Mouse (Mus musculus) embryo, embryonic 11 days (tissue): ENCODE measurements around the gene C130032M10Rik.
"Not testable (repeated sequence)": the region's sequence is repeated elsewhere in the genome, so short reads cannot be mapped to it uniquely, and the experiment has no call there.

Experiments
- DNase-seq: peaks from one replicate; pipeline ENCODE4 v3.0.0-alpha.2; 2015

C130032M10Rik gene

GRCm38 (mm10) chr9:114520529-114520928 lies 5.0 kb downstream of the C130032M10Rik start:
- DNase-seq, result not testable (repeated sequence)

- no peak for DNase-seq
Measured at GRCm38 (mm10) chr9:114522041-114522440, 6.5 kb downstream of the C130032M10Rik start.

GRCm38 (mm10) chr9:114522501-114522900 lies 7.0 kb downstream of the C130032M10Rik start:
- DNase-seq, result no peak

GRCm38 (mm10) chr9:114525073-114525633 lies 9.7 kb downstream of the C130032M10Rik start:
- no peak for DNase-seq

GRCm38 (mm10) chr9:114525891-114526290 lies 10.4 kb downstream of the C130032M10Rik start:
- DNase-seq, result no peak

GRCm38 (mm10) chr9:114526581-114526980 lies 11.1 kb downstream of the C130032M10Rik start:
- DNase-seq, result peak; percentile 73

- DNase-seq, result peak; percentile 89
Measured at GRCm38 (mm10) chr9:114527085-114527484, 11.6 kb downstream of the C130032M10Rik start.

GRCm38 (mm10) chr9:114527992-114528679 lies 12.6 kb downstream of the C130032M10Rik start:
- DNase-seq, result peak; percentile 94

- no peak for DNase-seq
Measured at GRCm38 (mm10) chr9:114528680-114529048, 13.2 kb downstream of the C130032M10Rik start.

GRCm38 (mm10) chr9:114531276-114531675 lies 15.8 kb downstream of the C130032M10Rik start:
- DNase-seq, result peak; percentile 48

GRCm38 (mm10) chr9:114533848-114534247 lies 18.4 kb downstream of the C130032M10Rik start:
- DNase-seq, result no peak

GRCm38 (mm10) chr9:114534747-114535517 lies 19.4 kb downstream of the C130032M10Rik start:
- no peak for DNase-seq

GRCm38 (mm10) chr9:114536628-114537027 lies 21.1 kb downstream of the C130032M10Rik start:
- DNase-seq, result peak; percentile 75

GRCm38 (mm10) chr9:114538996-114539563 lies 23.6 kb downstream of the C130032M10Rik start:
- no peak for DNase-seq

- peak; percentile 39 for DNase-seq
Measured at GRCm38 (mm10) chr9:114541279-114541741, 25.8 kb downstream of the C130032M10Rik start.

- peak; percentile 46 for DNase-seq
Measured at GRCm38 (mm10) chr9:114543882-114544753, 28.6 kb downstream of the C130032M10Rik start.

GRCm38 (mm10) chr9:114544754-114545393 lies 29.4 kb downstream of the C130032M10Rik start:
- no peak for DNase-seq

- DNase-seq, result no peak
Measured at GRCm38 (mm10) chr9:114546765-114547164, 31.3 kb downstream of the C130032M10Rik start.

GRCm38 (mm10) chr9:114547643-114548077 lies 32.2 kb downstream of the C130032M10Rik start:
- DNase-seq, result no peak

- DNase-seq, result no peak
Measured at GRCm38 (mm10) chr9:114548496-114548895, 33.0 kb downstream of the C130032M10Rik start.

- peak; percentile 74 for DNase-seq
Measured at GRCm38 (mm10) chr9:114549117-114549516, 33.6 kb downstream of the C130032M10Rik start.

GRCm38 (mm10) chr9:114550033-114550432 lies 34.5 kb downstream of the C130032M10Rik start:
- DNase-seq, result no peak
